Mouse (Mus musculus) E14TG2a.4 (cell line): Measurements from ENCODE around the gene Map3k4.
"Not testable (repeated sequence)": the region's sequence is repeated elsewhere in the genome, so short reads cannot be mapped to it uniquely, and the experiment has no call there.

Experiments
- CTCF ChIP-seq: conservative IDR thresholded peaks from 2 replicates; pipeline ENCODE4 v1.5.1; 2014; ENCODE audit warnings: low read length
- POU5F1 ChIP-seq: IDR thresholded peaks from 2 replicates; pipeline ENCODE4 v1.6.1; 2014; ENCODE audit warnings: low read length, borderline replicate concordance

DNA sequence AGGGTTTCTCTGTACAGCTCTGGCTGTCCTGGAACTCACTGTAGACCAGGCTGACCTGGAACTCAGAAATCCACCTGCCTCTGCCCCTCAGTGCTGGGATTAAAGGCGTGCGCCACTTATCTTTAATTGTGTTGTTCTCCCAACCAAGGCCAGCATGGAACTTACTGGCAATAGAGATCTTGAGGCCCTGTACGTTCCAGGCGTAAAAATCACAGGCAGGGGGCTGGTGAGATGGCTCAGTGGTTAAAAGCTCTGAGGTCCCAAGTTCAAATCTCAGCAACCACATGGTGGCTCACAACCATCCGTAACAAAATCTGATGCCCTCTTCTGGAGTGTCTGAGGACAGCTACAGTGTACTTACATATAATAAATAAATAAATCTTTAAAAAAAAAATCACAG lies 22.7 kb downstream of the Map3k4 start:
- not testable (repeated sequence) for TF ChIP-seq CTCF, POU5F1
